Mouse (Mus musculus): ENCODE data around the gene Vcpkmt.

DNA sequence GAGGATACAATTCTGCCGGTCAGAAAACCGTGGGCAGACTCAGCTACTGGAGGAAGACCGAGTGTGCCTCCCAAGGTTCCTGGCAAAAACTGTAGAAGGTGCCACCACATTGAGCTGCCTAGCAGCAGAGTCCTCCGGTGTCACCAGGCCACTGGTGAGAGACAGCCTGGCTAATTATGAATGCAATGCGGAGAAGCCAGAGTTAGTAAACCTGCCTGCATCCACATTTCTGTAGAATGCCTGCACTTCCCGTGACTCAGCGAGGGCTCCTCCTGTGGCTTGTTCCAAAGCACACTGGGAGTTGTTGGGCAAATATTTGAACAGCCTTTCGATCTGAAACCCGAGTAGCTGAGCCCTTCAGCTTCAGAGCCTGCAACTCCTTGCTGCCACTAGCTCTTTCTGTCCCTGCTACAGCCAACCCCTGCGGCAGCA lies 45.6 kb downstream of the Vcpkmt start:
- TF ChIP-seq GATA1 (IDR thresholded peaks at IDR 0.05; ENCODE audit: borderline replicate concordance, low read length): no peak
- TF ChIP-seq FLI1 (IDR thresholded peaks at IDR 0.05; ENCODE audit: low read length): no peak
